Mouse (Mus musculus): Measurements from ENCODE around the gene Usp6nl.

DNA sequence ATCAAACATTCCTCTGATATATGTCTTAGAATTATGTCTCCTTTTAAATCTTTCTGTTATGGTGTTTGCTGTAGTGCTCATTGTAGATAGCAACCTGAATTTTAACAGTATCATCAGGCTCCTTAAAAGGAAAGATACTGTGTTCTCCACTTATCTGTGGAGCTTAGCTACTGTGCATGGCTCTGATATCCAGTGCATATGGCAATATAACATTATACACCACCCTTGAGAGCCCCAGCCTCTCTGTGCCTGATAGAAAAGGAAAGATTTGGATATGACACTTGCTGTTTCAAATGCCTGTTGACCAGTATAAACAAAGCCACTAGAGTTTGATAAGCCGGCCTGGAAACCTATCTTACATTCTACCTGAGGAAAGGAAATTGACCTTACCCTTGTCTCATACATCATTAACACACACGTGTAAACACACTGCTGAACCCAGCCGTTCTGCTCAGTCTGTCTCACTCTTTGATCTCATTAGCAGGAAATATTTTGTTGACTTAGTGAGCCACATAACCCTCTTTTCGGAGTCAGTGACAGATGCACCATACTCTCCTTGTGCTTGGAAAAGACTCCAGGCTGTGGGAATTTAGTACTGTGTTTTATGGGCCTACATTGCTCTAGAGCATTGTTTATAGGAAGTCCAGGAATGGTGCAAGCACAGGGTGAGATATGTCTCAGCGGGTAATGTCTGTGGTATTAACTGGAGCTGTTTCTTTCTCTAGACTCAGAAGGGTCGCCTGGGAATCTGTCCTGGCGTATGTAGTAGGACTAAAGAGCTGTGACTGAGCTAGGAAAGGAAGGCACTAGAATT is 9.1 kb downstream of the Usp6nl start:
- no peak for TF ChIP-seq CTCF (IDR thresholded peaks at IDR 0.05; ENCODE audit: extremely low read depth, insufficient read length, insufficient replicate concordance, low read depth, low read length)
- TF ChIP-seq POLR2A (IDR thresholded peaks at IDR 0.05; ENCODE audit: low read depth, low read length) = no peak
